Mouse (Mus musculus) embryonic facial prominence, embryonic 15.5 days (tissue): ENCODE measurements around the gene Atp2b2. TPM values are rescaled to one million over a fixed set of nuclear protein-coding genes. Genes with fewer than 3 reads are reported as not detected.

ENCODE experiments used
- ATAC-seq: fragments of 200-750 bp; cut with Nextera tagmentation; 2 replicates; pipeline ENCODE4 v1.8.0; 2017; ENCODE audit warnings: low read depth, moderate TSS enrichment; ENCODE audit not compliant: insufficient number of reproducible peaks, low FRiP score, low TSS enrichment
- H3K27ac ChIP-seq: fragments of 300-500 bp; sonication (generic); replicated peaks from 2 replicates; pipeline ENCODE4 v1.5.1; 2015; ENCODE audit warnings: mild to moderate bottlenecking, inconsistent platforms
- H3K27me3 ChIP-seq: fragments of 300-500 bp; sonication (generic); 2 replicates; pipeline ENCODE4 v1.6.1; 2015; ENCODE audit warnings: inconsistent platforms
- H3K36me3 ChIP-seq: fragments of 300-500 bp; sonication (generic); 2 replicates; pipeline ENCODE4 v1.6.1; 2015; ENCODE audit warnings: mild to moderate bottlenecking, inconsistent platforms
- H3K4me1 ChIP-seq: fragments of 300-500 bp; sonication (generic); 2 replicates; pipeline ENCODE4 v1.6.1; 2015; ENCODE audit warnings: inconsistent platforms
- H3K4me2 ChIP-seq: fragments of 300-500 bp; sonication (generic); replicated peaks from 2 replicates; pipeline ENCODE4 v1.6.1; 2015; ENCODE audit warnings: mild to moderate bottlenecking, inconsistent platforms
- H3K4me3 ChIP-seq: fragments of 300-500 bp; sonication (generic); replicated peaks from 2 replicates; pipeline ENCODE4 v1.5.1; 2015; ENCODE audit warnings: mild to moderate bottlenecking, inconsistent platforms
- H3K9ac ChIP-seq: fragments of 300-500 bp; sonication (generic); 2 replicates; pipeline ENCODE4 v1.6.1; 2015; ENCODE audit warnings: inconsistent platforms
- H3K9me3 ChIP-seq: fragments of 300-500 bp; sonication (generic); replicated peaks from 2 replicates; pipeline ENCODE4 v1.6.1; 2016; ENCODE audit warnings: inconsistent platforms
- WGBS: fragments of 180-500 bp; shearing (Covaris S2); methylation state at CpG from one replicate; pipeline ENCODE4 v1.1.7; 2015; 5-methylcytosine and 5-hydroxymethylcytosine counted together
- polyA plus RNA-seq: library from polyadenylated mRNA; unstranded; fragments of >200 nt; fragmentation: Nextera tagmentation; extraction: Ambion mirVana; gene quantifications from 2 replicates; pipeline ENCODE4 v1.2.1, GENCODE M21; 2015

Atp2b2 gene
- polyA plus RNA-seq, 1 experiment from 2014 or later, result 0.13 TPM

DNA sequence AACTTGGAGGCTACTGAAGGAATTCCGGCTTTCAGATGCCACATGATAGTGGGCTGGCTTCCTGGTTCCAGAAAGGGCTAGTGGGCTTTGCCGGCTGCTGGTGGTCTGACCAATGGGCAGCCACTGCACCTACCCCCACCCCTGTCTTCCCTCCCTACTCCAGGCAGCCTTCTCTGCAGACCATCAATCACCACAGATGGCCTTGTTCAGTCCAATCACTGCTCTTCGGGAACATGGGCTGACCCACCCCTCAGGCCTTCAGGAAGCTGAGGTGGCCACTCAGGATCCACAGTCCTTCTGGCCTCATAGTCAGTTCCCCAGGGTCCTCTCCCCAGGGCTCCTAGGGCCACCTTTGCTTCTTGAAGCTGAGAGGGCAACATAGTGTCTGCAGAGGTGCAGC is 153.2 kb downstream of the Atp2b2 start:
- Histone ChIP-seq H3K27me3 (peaks cover 67% of the 10 kb centered on the region), H3K4me3 (no peak overlapping the region), H3K9me3 (no peaks in the 10 kb centered on the region), H3K4me2 (no peak overlapping the region), H3K9ac (no peak overlapping the region), H3K36me3 (no peaks in the 10 kb centered on the region), H3K27ac (no peak overlapping the region), H3K4me1 (peaks cover 13% of the 10 kb centered on the region)
- 64% methylated on average over 3 of the region's 3 CpGs for WGBS
- no peak for ATAC-seq

DNA sequence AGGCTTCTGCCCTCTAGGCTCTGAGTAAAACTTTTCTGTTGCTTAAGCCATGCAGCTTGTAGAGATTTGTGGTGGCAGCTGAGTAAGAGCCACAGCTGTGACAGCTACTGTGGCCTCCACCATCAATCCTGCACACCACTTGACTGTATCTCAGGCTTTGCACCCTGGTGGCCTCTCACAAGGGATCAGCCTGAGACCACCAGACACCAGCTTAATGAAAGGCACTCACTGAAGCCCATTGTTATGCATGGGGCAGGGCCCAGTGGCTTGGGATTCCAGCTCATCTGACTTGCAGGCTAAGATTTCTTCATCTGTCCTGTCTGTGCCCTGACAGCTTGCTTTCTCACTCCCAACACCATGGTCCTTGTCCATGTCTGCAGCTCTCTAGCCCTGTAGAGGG is 155.5 kb downstream of the Atp2b2 start:
- H3K27me3 ChIP-seq, result peaks cover 46% of the 10 kb centered on the region
- H3K4me1 ChIP-seq, result peaks cover 13% of the 10 kb centered on the region
- ATAC-seq, result no peak
- no peaks in the 10 kb centered on the region for H3K36me3 ChIP-seq
- no peak overlapping the region for H3K27ac ChIP-seq
- no peak overlapping the region for H3K4me2 ChIP-seq
- no peak overlapping the region for H3K4me3 ChIP-seq
- H3K9ac ChIP-seq, result no peak overlapping the region
- H3K9me3 ChIP-seq, result no peaks in the 10 kb centered on the region

DNA sequence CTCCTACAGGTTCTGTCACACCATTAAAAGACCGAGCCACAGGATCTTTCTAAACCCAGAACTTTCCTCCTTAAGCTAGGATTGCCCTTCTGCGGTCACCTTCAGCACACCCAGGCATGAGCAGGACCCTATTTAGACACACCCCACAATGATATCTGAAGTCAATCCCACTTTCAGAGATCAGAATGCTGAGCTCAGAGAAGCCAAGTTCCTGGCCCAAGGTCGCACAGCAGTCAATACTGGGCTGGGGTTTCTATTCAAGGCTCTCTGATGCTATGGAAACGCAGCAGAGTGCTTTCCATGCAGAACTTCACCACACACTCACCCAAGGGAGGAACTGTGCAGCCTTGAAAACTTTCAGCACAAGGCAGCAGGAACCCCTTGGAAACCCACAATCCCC is 157.6 kb downstream of the Atp2b2 start:
- ATAC-seq, result no peak
- H3K36me3 ChIP-seq, result no peaks in the 10 kb centered on the region
- no peaks in the 10 kb centered on the region for H3K9me3 ChIP-seq
- H3K27me3 ChIP-seq, result peaks cover 25% of the 10 kb centered on the region
- H3K4me3 ChIP-seq, result no peak overlapping the region
- WGBS, result 67% methylated on average over 4 of the region's 4 CpGs
- no peak overlapping the region for H3K27ac ChIP-seq
- H3K4me2 ChIP-seq, result no peak overlapping the region
- H3K9ac ChIP-seq, result no peak overlapping the region
- H3K4me1 ChIP-seq, result no peaks in the 10 kb centered on the region

- H3K9ac ChIP-seq, result no peak overlapping the region
- no peak overlapping the region for H3K4me3 ChIP-seq
- no peaks in the 10 kb centered on the region for H3K9me3 ChIP-seq
- no peak overlapping the region for H3K4me2 ChIP-seq
- ATAC-seq, result no peak
- H3K27ac ChIP-seq, result no peak overlapping the region
- H3K4me1 ChIP-seq, result no peaks in the 10 kb centered on the region
- H3K36me3 ChIP-seq, result no peaks in the 10 kb centered on the region
- 44% methylated on average over 9 of the region's 9 CpGs for WGBS
- peaks cover 9% of the 10 kb centered on the region; the same call in 1 of the 2 replicates for H3K27me3 ChIP-seq
Measured at GRCm38 (mm10) chr6:113883225-113883624, 159.2 kb downstream of the Atp2b2 start.

DNA sequence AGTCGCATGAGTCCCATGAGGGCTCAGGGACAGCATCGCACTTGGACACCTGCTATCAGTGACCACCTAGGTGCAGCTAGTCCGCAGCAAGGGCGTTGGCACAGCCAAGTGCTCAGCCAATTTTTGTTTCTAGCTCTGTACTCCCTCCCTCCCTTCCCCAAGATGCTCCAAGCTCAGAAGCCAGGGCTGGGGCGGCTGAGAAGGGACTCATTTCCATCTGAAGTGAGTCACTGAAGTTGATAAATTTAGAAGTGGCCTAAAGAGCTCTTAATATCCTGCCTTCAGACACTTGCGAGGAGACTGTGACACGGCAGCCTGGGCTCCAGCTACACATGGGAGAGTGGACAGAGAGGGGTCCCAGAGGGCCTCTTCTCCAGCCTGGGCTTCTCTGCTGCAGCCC is 160.0 kb downstream of the Atp2b2 start:
- no peaks in the 10 kb centered on the region for H3K36me3 ChIP-seq
- no peak overlapping the region for H3K27ac ChIP-seq
- no peak overlapping the region for H3K4me2 ChIP-seq
- no peaks in the 10 kb centered on the region for H3K4me1 ChIP-seq
- peaks cover 7% of the 10 kb centered on the region; the same call in 1 of the 2 replicates for H3K27me3 ChIP-seq
- no peak for ATAC-seq
- H3K9ac ChIP-seq, result no peak overlapping the region
- 70% methylated on average over 7 of the region's 7 CpGs for WGBS
- H3K9me3 ChIP-seq, result no peaks in the 10 kb centered on the region
- no peak overlapping the region for H3K4me3 ChIP-seq

- Histone ChIP-seq H3K36me3 (no peaks in the 10 kb centered on the region), H3K4me3 (no peak overlapping the region), H3K9ac (no peak overlapping the region), H3K9me3 (no peaks in the 10 kb centered on the region), H3K27me3 (peaks cover 3% of the 10 kb centered on the region; the same call in 1 of the 2 replicates), H3K27ac (no peak overlapping the region), H3K4me2 (no peak overlapping the region), H3K4me1 (no peaks in the 10 kb centered on the region)
- WGBS, result 46% methylated on average over 10 of the region's 10 CpGs
- no peak for ATAC-seq
Measured at GRCm38 (mm10) chr6:113881561-113882243, 160.7 kb downstream of the Atp2b2 start.

DNA sequence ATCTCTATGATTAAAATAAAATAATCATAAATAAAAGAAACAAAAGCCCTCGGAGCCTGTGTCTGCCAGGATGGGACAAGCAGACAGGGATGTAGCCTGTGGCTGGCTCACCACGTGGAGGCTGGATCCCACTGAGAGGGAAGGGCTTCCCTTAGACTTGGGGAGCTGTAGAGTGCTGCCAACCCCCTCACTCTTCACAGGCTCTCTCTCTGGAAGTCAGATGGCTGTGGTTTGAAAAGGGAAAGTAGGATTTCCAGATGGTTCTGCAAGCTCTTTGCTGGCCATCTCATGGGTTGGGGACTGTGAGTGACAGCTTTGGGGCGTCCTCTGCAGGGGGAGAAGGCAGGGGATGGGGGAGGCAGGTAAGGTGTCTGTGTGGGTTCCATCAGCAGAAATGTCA is 163.0 kb downstream of the Atp2b2 start:
- no peak overlapping the region for H3K9ac ChIP-seq
- no peaks in the 10 kb centered on the region for H3K4me1 ChIP-seq
- no peak for ATAC-seq
- no peak overlapping the region for H3K27ac ChIP-seq
- H3K4me3 ChIP-seq, result no peak overlapping the region
- H3K9me3 ChIP-seq, result no peaks in the 10 kb centered on the region
- no peaks in the 10 kb centered on the region for H3K27me3 ChIP-seq
- WGBS, result 55% methylated on average over 3 of the region's 3 CpGs
- H3K4me2 ChIP-seq, result no peak overlapping the region
- H3K36me3 ChIP-seq, result no peaks in the 10 kb centered on the region

DNA sequence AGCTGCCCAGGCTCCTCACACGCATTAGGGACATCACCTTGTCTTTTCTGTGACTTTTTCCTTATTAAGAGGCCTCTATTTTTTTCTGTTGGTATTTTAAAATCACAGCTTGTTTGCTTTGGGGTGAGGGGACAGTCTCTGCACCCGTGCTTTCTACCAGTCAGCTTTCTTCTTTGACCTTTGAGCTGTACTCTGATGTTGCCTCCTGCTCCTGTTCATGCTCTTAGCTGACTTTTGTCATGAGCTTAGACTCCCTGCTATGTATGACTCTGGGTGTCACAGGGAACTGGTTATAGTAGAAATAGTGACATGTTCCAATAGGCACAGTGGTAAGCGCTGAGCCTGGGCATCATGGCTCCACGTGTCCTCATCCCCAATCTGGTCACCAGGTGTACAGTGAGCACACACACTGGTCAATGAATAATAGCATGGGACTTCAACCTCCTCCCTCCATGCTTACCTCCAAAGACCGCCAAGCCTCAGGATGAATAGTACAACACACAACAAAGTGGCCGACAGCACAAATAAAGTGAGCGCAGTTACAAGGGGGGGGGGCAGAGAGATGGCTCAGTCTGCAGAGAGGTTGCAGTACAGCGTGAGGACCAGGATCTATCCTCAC is 163.8 kb downstream of the Atp2b2 start:
- Histone ChIP-seq H3K4me3 (no peak overlapping the region), H3K4me2 (no peak overlapping the region), H3K9me3 (no peaks in the 10 kb centered on the region), H3K9ac (no peak overlapping the region), H3K36me3 (no peaks in the 10 kb centered on the region), H3K27me3 (0 out of 2 replicates have a peak, but pooled peaks cover 2% of the 10 kb centered on the region), H3K4me1 (no peaks in the 10 kb centered on the region), H3K27ac (no peak overlapping the region)
- no peak for ATAC-seq
- WGBS, result 73% methylated on average over 8 of the region's 8 CpGs

- H3K4me3 ChIP-seq, result no peak overlapping the region
- no peaks in the 10 kb centered on the region for H3K36me3 ChIP-seq
- H3K9me3 ChIP-seq, result no peaks in the 10 kb centered on the region
- WGBS, result 71% methylated on average over 3 of the region's 3 CpGs
- no peak overlapping the region for H3K27ac ChIP-seq
- no peak overlapping the region for H3K9ac ChIP-seq
- H3K4me1 ChIP-seq, result no peaks in the 10 kb centered on the region
- ATAC-seq, result no peak
- 0 out of 2 replicates have a peak, but pooled peaks cover 3% of the 10 kb centered on the region for H3K27me3 ChIP-seq
- no peak overlapping the region for H3K4me2 ChIP-seq
Measured at GRCm38 (mm10) chr6:113876585-113876984, 165.8 kb downstream of the Atp2b2 start.

GRCm38 (mm10) chr6:113875201-113875600 is 167.2 kb downstream of the Atp2b2 start:
- Histone ChIP-seq H3K4me3 (no peak overlapping the region), H3K27me3 (0 out of 2 replicates have a peak, but pooled peaks cover 3% of the 10 kb centered on the region), H3K4me2 (no peak overlapping the region), H3K27ac (no peak overlapping the region), H3K4me1 (no peaks in the 10 kb centered on the region), H3K36me3 (no peaks in the 10 kb centered on the region), H3K9me3 (no peaks in the 10 kb centered on the region), H3K9ac (no peak overlapping the region)
- no peak for ATAC-seq
- 70% methylated on average over 2 of the region's 2 CpGs for WGBS

- H3K4me2 ChIP-seq, result no peak overlapping the region
- WGBS, result 54% methylated on average over 7 of the region's 7 CpGs
- H3K36me3 ChIP-seq, result no peaks in the 10 kb centered on the region
- H3K27me3 ChIP-seq, result 0 out of 2 replicates have a peak, but pooled peaks cover 3% of the 10 kb centered on the region
- no peak overlapping the region for H3K27ac ChIP-seq
- ATAC-seq, result no peak
- no peak overlapping the region for H3K9ac ChIP-seq
- H3K4me1 ChIP-seq, result no peaks in the 10 kb centered on the region
- H3K4me3 ChIP-seq, result no peak overlapping the region
- H3K9me3 ChIP-seq, result no peaks in the 10 kb centered on the region
Measured at GRCm38 (mm10) chr6:113872654-113873053, 169.8 kb downstream of the Atp2b2 start.

- H3K9me3 ChIP-seq, result no peaks in the 10 kb centered on the region
- no peak for ATAC-seq
- H3K4me3 ChIP-seq, result no peak overlapping the region
- H3K4me1 ChIP-seq, result no peaks in the 10 kb centered on the region
- 70% methylated on average over 9 of the region's 9 CpGs for WGBS
- no peaks in the 10 kb centered on the region for H3K36me3 ChIP-seq
- no peak overlapping the region for H3K9ac ChIP-seq
- no peak overlapping the region for H3K27ac ChIP-seq
- H3K27me3 ChIP-seq, result 0 out of 2 replicates have a peak, but pooled peaks cover 3% of the 10 kb centered on the region
- no peak overlapping the region for H3K4me2 ChIP-seq
Measured at GRCm38 (mm10) chr6:113870775-113871174, 171.6 kb downstream of the Atp2b2 start.
